Mouse (Mus musculus) CH12.LX (cell line): ENCODE measurements around the gene Clec10a. TPM values are rescaled to one million over a fixed set of nuclear protein-coding genes. Genes with fewer than 3 reads are reported as not detected.

Source experiments
- DNase-seq: peaks from one replicate; pipeline ENCODE4 v3.0.0-alpha.2; 2013; ENCODE audit errors: extremely low read depth
- H3K27ac ChIP-seq: 2 replicates; pipeline ENCODE4 v1.5.1; 2012; ENCODE audit warnings: low read depth, mild to moderate bottlenecking, control low read depth, moderate library complexity; ENCODE audit not compliant: insufficient read depth
- H3K27me3 ChIP-seq: replicated peaks from 2 replicates; pipeline ENCODE3; 2012; ENCODE audit warnings: inconsistent platforms
- H3K36me3 ChIP-seq, 2 experiments: replicated peaks in 1 of 2; 2 replicates each; pipeline versions ENCODE3 to v1.6.1; 2012; ENCODE audit warnings: inconsistent platforms in 1 of 2, low read length in 1 of 2, mild to moderate bottlenecking in 1 of 2, mixed read lengths in 1 of 2, moderate library complexity in 1 of 2; ENCODE audit not compliant: control insufficient read depth in 1 of 2, insufficient read depth in 1 of 2
- H3K4me1 ChIP-seq, 2 experiments: 2 replicates each; pipeline ENCODE4 v1.6.1; 2012; ENCODE audit warnings: inconsistent platforms in 1 of 2, moderate library complexity in 1 of 2; ENCODE audit not compliant: insufficient read depth in 2 of 2, control insufficient read depth in 1 of 2
- H3K4me2 ChIP-seq: 2 replicates; pipeline ENCODE4 v1.6.1; 2012; ENCODE audit warnings: low read depth, mild to moderate bottlenecking, control low read depth; ENCODE audit not compliant: poor library complexity, insufficient read depth, severe bottlenecking
- H3K4me3 ChIP-seq, 3 experiments: fragments of 150-350 bp in 1 of 3; sonication (generic) in 1 of 3; replicated peaks in 1 of 3; 2 replicates each; pipeline versions ENCODE3 to v1.5.1; 2011 to 2012; ENCODE audit warnings: low read depth in 2 of 3, low read length in 2 of 3, mild to moderate bottlenecking in 2 of 3, moderate library complexity in 2 of 3, control low read depth in 1 of 3, improper control_type of control experiment in 1 of 3, inconsistent platforms in 1 of 3, mixed read lengths in 1 of 3; ENCODE audit not compliant: poor library complexity in 1 of 3
- H3K79me2 ChIP-seq: replicated peaks from 2 replicates; pipeline ENCODE4 v1.6.1; 2012; ENCODE audit warnings: mild to moderate bottlenecking, moderate library complexity; ENCODE audit not compliant: control insufficient read depth, poor library complexity, insufficient read depth, severe bottlenecking; ENCODE audit errors: extremely low read depth
- H3K9ac ChIP-seq: 2 replicates; pipeline ENCODE4 v1.6.1; 2012; ENCODE audit warnings: low read depth, mild to moderate bottlenecking, control low read depth, moderate library complexity; ENCODE audit not compliant: insufficient read depth
- H3K9me3 ChIP-seq: replicated peaks from 2 replicates; pipeline ENCODE3; 2012; ENCODE audit warnings: low read length, inconsistent platforms, mixed read lengths
- BHLHE40 ChIP-seq: IDR thresholded peaks from 2 replicates; pipeline ENCODE4 v1.6.1; 2011; ENCODE audit warnings: mild to moderate bottlenecking, low read depth, low read length, improper control_type of control experiment
- CHD1 ChIP-seq: IDR thresholded peaks from 2 replicates; pipeline ENCODE4 v1.6.1; 2012; ENCODE audit warnings: low read depth, low read length, improper control_type of control experiment, inconsistent platforms
- CTCF ChIP-seq, 2 experiments: IDR thresholded peaks in 1 of 2; conservative IDR thresholded peaks in 1 of 2; 2 replicates each; pipeline ENCODE4 v1.5.1; 2011 to 2012; ENCODE audit warnings: low read depth in 2 of 2, low read length in 2 of 2, improper control_type of control experiment in 1 of 2, inconsistent platforms in 1 of 2, mild to moderate bottlenecking in 1 of 2, moderate library complexity in 1 of 2
- E2F4 ChIP-seq: IDR thresholded peaks from 2 replicates; pipeline ENCODE4 v1.6.1; 2011; ENCODE audit warnings: low read depth, low read length, improper control_type of control experiment; ENCODE audit not compliant: insufficient replicate concordance
- ELF1 ChIP-seq: IDR thresholded peaks from 2 replicates; pipeline ENCODE4 v1.6.1; 2014; ENCODE audit warnings: low read depth, mild to moderate bottlenecking, inconsistent platforms, low read length, improper control_type of control experiment
- EP300 ChIP-seq: IDR thresholded peaks from 2 replicates; pipeline ENCODE4 v1.6.1; 2011; ENCODE audit warnings: low read length, improper control_type of control experiment
- HCFC1 ChIP-seq: IDR thresholded peaks from 2 replicates; pipeline ENCODE4 v1.6.1; 2012; ENCODE audit warnings: low read depth, mild to moderate bottlenecking, inconsistent platforms, low read length, improper control_type of control experiment
- IRF4 ChIP-seq: IDR thresholded peaks from 2 replicates; pipeline ENCODE4 v1.6.1; 2014; ENCODE audit warnings: low read depth, mild to moderate bottlenecking, inconsistent platforms, low read length, improper control_type of control experiment
- JUND ChIP-seq: conservative IDR thresholded peaks from 2 replicates; pipeline ENCODE4 v1.6.1; 2011; ENCODE audit warnings: low read depth, low read length, improper control_type of control experiment
- MAFK ChIP-seq: IDR thresholded peaks from 2 replicates; pipeline ENCODE4 v1.6.1; 2011; ENCODE audit warnings: low read length, improper control_type of control experiment; ENCODE audit not compliant: insufficient replicate concordance
- MAX ChIP-seq: IDR thresholded peaks from 2 replicates; pipeline ENCODE4 v1.6.1; 2011; ENCODE audit warnings: low read length, improper control_type of control experiment
- MAZ ChIP-seq: IDR thresholded peaks from 2 replicates; pipeline ENCODE4 v1.6.1; 2012; ENCODE audit warnings: low read depth, mild to moderate bottlenecking, inconsistent platforms, low read length, improper control_type of control experiment, moderate library complexity
- MEF2A ChIP-seq: IDR thresholded peaks from 2 replicates; pipeline ENCODE4 v1.6.1; 2014; ENCODE audit warnings: low read depth, mild to moderate bottlenecking, inconsistent platforms, low read length, improper control_type of control experiment, borderline replicate concordance
- MXI1 ChIP-seq: IDR thresholded peaks from 2 replicates; pipeline ENCODE4 v1.6.1; 2011; ENCODE audit warnings: mild to moderate bottlenecking, low read depth, low read length, improper control_type of control experiment
- MYC ChIP-seq: IDR thresholded peaks from 2 replicates; pipeline ENCODE4 v1.6.1; 2011; ENCODE audit warnings: low read depth, mild to moderate bottlenecking, improper control_type of control experiment, low read length
- NELFE ChIP-seq: IDR thresholded peaks from 2 replicates; pipeline ENCODE4 v1.6.1; 2011; ENCODE audit warnings: low read depth, low read length, improper control_type of control experiment
- PAX5 ChIP-seq: IDR thresholded peaks from 2 replicates; pipeline ENCODE4 v1.6.1; 2012; ENCODE audit warnings: low read length, inconsistent platforms, mixed read lengths
- POLR2A ChIP-seq: IDR thresholded peaks from 2 replicates; pipeline ENCODE4 v1.6.1; 2011; ENCODE audit warnings: low read depth, mild to moderate bottlenecking, improper control_type of control experiment, low read length
- POLR2AphosphoS2 ChIP-seq: IDR thresholded peaks from 2 replicates; pipeline ENCODE4 v1.6.1; 2011; ENCODE audit warnings: low read depth, low read length, improper control_type of control experiment
- RAD21 ChIP-seq: IDR thresholded peaks from 2 replicates; pipeline ENCODE4 v1.6.1; 2011; ENCODE audit warnings: low read depth, mild to moderate bottlenecking, low read length, improper control_type of control experiment, moderate library complexity
- SIN3A ChIP-seq: IDR thresholded peaks from 2 replicates; pipeline ENCODE4 v1.6.1; 2012; ENCODE audit warnings: low read length, improper control_type of control experiment, inconsistent platforms
- SMC3 ChIP-seq: IDR thresholded peaks from 2 replicates; pipeline ENCODE4 v1.6.1; 2011; ENCODE audit warnings: low read depth, low read length, improper control_type of control experiment
- TBP ChIP-seq: conservative IDR thresholded peaks from 2 replicates; pipeline ENCODE4 v1.6.1; 2011; ENCODE audit warnings: low read depth, low read length, improper control_type of control experiment
- UBTF ChIP-seq: IDR thresholded peaks from 2 replicates; pipeline ENCODE4 v1.6.1; 2012; ENCODE audit warnings: low read depth, mild to moderate bottlenecking, inconsistent platforms, low read length, improper control_type of control experiment, moderate library complexity
- USF1 ChIP-seq: IDR thresholded peaks from 2 replicates; pipeline ENCODE4 v1.6.1; 2014; ENCODE audit warnings: low read depth, mild to moderate bottlenecking, inconsistent platforms, low read length, improper control_type of control experiment
- ZKSCAN1 ChIP-seq: IDR thresholded peaks from 2 replicates; pipeline ENCODE4 v1.6.1; 2012; ENCODE audit warnings: low read depth, inconsistent platforms, low read length, improper control_type of control experiment, borderline replicate concordance
- ZNF384 ChIP-seq: IDR thresholded peaks from 2 replicates; pipeline ENCODE4 v1.6.1; 2012; ENCODE audit warnings: low read depth, low read length, improper control_type of control experiment, inconsistent platforms
- dilution Hi-C: fragments of 300-500 bp; cut with MboI; formaldehyde crosslinking; loops from 2 replicates; pipeline ENCODE4 v1.14.3; 2020; ENCODE audit warnings: low sequenced_read_pairs; ENCODE audit not compliant: extremely low pct_unique_long_range_greater_than_20kb, extremely low pct_ligation_motif_present
- in situ Hi-C: fragments of 300-500 bp; cut with MboI; formaldehyde crosslinking; loops from 3 replicates; pipeline ENCODE4 v1.14.3; 2019; ENCODE audit warnings: low sequenced_read_pairs, low pct_ligation_motif_present, low pct_unique_long_range_greater_than_20kb, mixed read lengths
- polyA plus RNA-seq: library from polyadenylated mRNA; unstranded; fragments of >175 nt; gene quantifications from 2 replicates; pipeline ENCODE4 v1.2.1, GENCODE M21; 2012; ENCODE audit warnings: low read depth; ENCODE audit not compliant: insufficient read length
- total RNA-seq, 2 experiments: library from RNA; depleted of rRNA; stranded (reverse); fragments of 300-350 nt in 1 of 2; fragments of >200 nt in 1 of 2; gene quantifications; 2 replicates each; pipeline ENCODE4 v1.2.3; 2012 to 2014

Gene Clec10a
- total and polyA plus RNA-seq, 3 experiments, result not detected

DNA sequence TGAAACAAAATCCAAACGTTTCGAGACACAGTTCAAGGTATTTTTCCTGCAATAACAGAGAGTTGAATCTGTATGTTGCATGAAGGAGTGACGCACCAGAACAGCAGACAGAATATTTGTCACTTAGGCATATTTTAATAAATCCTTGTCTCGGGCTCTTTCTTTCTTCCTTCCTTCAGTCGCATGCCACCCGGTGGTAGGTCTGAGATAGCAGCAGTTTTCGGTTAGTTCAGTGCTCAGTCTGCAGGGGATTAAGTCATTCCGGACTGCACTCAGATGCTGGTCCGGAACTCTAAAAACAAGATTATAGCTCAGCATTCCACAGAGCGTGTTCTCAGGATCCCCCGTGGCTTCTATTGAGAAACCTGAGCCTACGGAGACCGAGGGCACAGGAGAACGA, 23.4 kb downstream of the Clec10a start:
- Histone ChIP-seq H3K9ac (no peak overlapping the region), H3K27ac (no peak overlapping the region), H3K36me3 (no peaks in the 10 kb centered on the region), H3K4me1 (peaks cover 0 to 2% of the 10 kb centered on the region in 2 experiments; a peak in 2 of 4 replicates), H3K4me2 (no peak overlapping the region), H3K79me2 (no peaks in the 10 kb centered on the region), H3K27me3 (peaks cover 12% of the 10 kb centered on the region), H3K4me3 (no peak overlapping the region), H3K9me3 (peaks cover 20% of the 10 kb centered on the region)
- in situ Hi-C loops, result no loop called here
- no peak for TF ChIP-seq USF1
- 0 out of 2 replicates have a peak, but pooled peaks have one; percentile 19 for TF ChIP-seq NELFE
- 0 out of 2 replicates have a peak, but pooled peaks have one; percentile 37 for TF ChIP-seq MAFK
- no peak for TF ChIP-seq PAX5
- TF ChIP-seq ZKSCAN1, result no peak
- no peak for TF ChIP-seq SIN3A
- TF ChIP-seq MEF2A, result no peak
- no peak for TF ChIP-seq HCFC1
- TF ChIP-seq SMC3, result peak; percentile 75
- TF ChIP-seq ZNF384, result no peak
- no peak for TF ChIP-seq ELF1
- TF ChIP-seq RAD21, result peak; percentile 41
- no peak for TF ChIP-seq POLR2A
- TF ChIP-seq POLR2AphosphoS2, result no peak
- TF ChIP-seq BHLHE40, result 0 out of 2 replicates have a peak, but pooled peaks have one; percentile 5
- no peak for TF ChIP-seq MAX
- TF ChIP-seq CTCF (conservative IDR thresholded peaks at IDR 0.05 in 1 of 2, IDR thresholded peaks at IDR 0.05 in 1 of 2; ENCODE audit: low read depth in 2 of 2, low read length in 2 of 2), result peak; percentile 20 to 74; a peak in 3 of 4 replicates
- TF ChIP-seq MYC, result no peak
- no peak for TF ChIP-seq E2F4
- no peak for TF ChIP-seq IRF4
- TF ChIP-seq CHD1, result no peak
- TF ChIP-seq MAZ, result no peak
- no peak for TF ChIP-seq EP300
- no peak for TF ChIP-seq UBTF
- no peak for TF ChIP-seq TBP
- no peak for TF ChIP-seq MXI1
- TF ChIP-seq JUND, result no peak
- peak; percentile 25 for DNase-seq
- dilution Hi-C loops, result no loop called here
